Mouse (Mus musculus): Measurements from ENCODE around the gene Thsd7b.
A peak's percentile ranks its signal among the peaks of the same experiment; 100 is the strongest.

DNA sequence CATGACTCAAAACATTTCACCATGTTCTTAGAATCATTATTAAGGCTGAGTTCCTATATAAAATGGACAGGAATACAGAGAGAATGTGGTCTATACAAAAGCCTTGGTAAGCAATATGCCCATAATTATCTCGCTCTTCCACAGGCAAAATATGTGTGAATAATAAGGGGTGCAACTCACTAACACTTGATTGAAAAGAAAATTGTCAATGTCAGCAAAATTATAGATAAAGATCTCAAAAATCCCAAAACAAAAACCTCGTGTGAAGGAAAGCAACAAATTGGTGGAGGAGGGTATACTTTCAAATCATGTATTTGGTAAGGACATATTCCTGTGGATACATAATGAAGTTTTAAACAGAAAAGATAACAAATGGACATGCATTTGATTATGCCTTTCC is 810.7 kb downstream of the Thsd7b start:
- peak; percentile 54; the same call in 1 of the 2 replicates for TF ChIP-seq MAFK (IDR thresholded peaks at IDR 0.05; ENCODE audit: insufficient read depth, low read depth, low read length)
- TF ChIP-seq ZC3H11A (IDR thresholded peaks at IDR 0.05; ENCODE audit: borderline replicate concordance, low read depth, low read length): no peak
- no peak for TF ChIP-seq HCFC1 (IDR thresholded peaks at IDR 0.05; ENCODE audit: borderline replicate concordance, insufficient read depth, low read length)
- no peak for TF ChIP-seq CHD2 (IDR thresholded peaks at IDR 0.05; ENCODE audit: low read depth, low read length)

Data from ES-E14 (cell line).